Mouse (Mus musculus): ENCODE results near the gene Papola.

Papola gene

DNA sequence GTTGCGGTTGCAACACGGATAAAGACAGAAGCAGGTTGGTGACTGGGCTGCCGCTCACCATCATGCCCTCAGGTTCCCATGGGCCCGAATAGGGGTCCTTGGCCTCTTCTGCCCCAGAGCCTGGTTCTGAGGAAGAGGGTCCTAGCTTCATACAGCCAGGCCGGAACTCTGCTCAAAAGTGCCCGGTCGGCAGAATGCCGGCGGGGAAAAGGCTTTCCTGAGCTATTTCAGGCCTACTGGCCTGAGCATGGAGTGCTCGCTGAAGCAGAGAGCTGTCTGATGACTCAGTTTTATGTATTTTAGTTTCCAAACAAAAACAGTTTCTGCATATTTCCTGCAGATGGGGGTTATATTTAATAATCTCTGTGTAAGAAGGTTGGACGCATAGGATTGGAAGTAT is 78.9 kb downstream of the Papola start:
- DNase-seq (ENCODE audit: low read depth): no peak

DNA sequence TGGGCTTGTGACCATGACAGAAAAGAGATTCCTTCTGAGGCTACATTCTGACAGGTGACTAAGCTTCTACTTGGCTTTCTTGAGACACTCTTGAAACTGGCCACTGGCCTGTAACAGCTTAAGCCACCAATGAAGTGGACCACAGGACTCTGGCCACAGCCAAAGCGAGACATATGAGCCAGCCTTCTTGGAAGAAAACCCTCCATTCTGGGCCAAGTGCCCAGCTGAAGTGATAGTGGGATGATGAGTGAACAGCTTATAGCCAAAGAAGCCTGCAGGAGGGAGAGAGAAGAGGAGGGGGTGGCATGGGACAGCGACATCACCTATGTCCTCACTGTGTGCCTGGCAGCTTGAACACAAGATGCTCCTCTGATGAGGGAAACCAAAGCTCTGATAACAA is 83.2 kb downstream of the Papola start:
- DNase-seq (ENCODE audit: low read depth): no peak

DNA sequence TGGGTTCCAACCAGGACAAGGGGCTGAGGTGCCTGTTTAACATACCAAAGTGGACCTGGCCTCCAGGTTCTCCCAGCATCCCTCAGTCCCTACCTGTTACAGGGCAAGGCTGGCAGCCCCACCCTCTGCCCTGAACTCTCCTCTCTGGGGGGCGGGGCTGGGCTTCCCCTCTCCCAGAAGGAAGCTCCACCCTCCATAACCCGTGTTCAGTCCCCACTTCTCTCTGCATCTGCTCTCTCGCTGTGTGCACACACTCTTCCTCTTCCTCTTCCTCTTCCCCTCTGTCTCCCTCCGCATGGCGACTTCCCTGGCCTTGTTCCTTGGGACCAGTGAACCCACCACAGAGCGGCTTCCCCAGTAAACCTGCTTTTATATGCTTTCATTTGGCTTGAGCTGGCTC is 84.7 kb downstream of the Papola start:
- DNase-seq (ENCODE audit: low read depth): no peak

DNA sequence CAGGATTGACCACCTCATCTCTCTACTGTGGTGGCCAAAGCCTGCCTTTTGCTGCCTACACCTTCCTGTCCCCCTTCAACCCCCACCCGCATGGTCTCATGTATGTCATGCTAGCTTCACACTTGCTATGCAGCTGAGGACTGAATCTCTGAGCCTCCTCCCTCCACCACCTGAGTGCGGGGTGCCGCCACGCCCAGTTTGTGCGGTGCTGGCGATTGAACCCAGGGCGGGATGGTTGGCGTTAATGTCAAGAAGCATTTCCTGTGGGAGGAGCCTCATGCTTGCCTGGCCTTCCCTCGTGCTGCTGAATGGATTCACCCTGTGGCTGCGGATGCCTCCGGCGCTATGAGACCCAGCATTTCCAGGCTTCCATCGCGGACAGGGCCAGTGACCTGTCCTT is 85.2 kb downstream of the Papola start:
- no peak for DNase-seq (ENCODE audit: low read depth)

DNA sequence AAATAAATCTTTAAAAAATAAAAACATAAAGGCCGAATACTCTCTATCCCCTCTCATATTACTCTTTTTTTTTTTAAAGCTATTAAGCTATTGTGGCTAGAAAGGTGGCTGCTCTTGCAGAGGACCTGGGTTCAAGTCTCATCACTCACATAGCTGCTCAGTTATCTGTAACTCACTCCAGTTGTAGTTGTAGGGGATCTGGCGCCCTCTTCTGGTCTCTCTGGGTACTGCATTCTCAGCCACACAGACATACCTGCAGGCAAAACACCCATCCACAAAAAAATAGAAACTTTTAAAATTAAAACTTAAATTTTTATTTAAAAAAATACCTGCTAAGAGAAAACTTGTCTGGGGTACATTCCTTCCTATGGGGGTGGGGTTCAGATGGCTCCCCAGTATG is 88.8 kb downstream of the Papola start:
- DNase-seq (ENCODE audit: low read depth): peak; percentile 23

DNA sequence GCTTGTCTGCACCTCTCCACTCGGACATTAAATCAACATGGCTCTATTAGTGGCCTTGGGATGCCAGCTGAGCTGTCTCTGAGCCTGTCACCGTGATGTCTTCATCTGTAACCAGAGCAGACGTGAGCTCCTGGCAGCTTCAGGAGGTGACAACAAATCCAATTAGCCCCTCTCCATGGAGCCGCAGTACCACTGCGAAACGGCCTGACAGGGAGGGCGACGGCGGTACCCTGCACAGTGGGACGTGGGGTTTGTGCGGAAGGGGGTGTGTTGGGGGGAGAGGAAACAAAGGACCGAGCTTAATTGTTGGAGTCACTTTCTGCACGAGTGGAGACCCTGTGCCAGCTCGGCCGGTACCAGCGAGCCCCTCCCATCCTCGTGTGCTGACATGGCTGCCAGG is 90.6 kb downstream of the Papola start:
- DNase-seq (ENCODE audit: low read depth): no peak

DNA sequence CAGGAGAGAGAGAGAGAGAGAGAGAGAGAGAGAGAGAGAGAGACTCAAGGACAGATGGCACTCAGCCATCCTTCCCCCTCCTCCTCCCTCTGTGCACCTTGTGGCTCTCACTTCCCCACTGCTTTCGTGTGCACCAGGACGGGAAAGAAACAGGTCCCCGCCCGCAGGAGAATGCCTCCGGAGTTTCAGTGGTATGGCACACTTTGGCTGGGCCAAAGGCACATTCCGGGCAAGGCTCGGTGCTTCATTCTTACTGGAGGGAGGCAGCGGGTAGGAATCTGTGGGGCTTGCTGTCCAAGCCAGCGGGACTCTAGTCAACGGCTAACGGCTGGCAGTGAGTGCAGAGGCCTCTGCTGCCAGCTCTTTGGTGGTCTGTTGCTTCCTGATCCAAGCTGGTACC is 92.0 kb downstream of the Papola start:
- no peak for DNase-seq (ENCODE audit: low read depth)

DNA sequence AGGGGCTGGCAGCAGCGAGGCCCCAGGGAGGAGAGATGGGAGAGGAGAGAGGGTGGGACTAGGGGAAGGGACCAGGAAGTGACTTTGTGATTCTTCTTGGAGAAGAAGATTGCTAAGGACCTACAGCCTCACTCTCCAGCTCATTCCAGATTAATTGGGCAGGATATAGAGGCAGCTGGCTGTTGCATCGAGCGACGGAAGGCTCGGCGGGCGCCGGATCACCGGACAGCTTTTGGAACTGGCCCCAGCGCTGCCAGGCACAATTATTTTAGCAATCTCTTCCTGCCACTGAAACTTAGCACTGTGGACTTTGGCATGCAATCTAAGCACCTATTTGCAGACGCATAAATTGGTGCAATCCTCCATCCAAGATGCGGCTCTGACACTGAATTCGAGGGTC is 92.4 kb downstream of the Papola start:
- DNase-seq (ENCODE audit: low read depth): no peak

DNA sequence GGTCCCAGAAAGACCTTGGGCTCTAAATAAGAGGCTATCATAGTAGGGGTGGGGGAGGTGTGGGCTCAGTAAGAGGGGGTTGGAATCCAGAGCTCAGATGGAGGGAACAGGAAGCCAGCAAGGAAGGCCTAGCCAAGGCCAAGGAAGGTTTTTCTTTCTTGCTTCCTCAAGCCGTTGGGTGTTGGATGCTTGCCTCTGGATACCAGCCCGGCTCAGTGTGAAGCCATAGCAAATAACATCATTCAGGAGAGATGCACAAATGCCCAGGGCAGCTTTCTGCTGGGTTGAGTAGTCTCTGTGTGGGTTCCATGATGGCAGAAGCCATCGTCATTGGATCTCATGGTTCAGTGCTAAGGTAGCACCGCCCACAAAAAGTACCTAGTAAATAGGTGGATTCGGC is 94.3 kb downstream of the Papola start:
- no peak for DNase-seq (ENCODE audit: low read depth)

DNA sequence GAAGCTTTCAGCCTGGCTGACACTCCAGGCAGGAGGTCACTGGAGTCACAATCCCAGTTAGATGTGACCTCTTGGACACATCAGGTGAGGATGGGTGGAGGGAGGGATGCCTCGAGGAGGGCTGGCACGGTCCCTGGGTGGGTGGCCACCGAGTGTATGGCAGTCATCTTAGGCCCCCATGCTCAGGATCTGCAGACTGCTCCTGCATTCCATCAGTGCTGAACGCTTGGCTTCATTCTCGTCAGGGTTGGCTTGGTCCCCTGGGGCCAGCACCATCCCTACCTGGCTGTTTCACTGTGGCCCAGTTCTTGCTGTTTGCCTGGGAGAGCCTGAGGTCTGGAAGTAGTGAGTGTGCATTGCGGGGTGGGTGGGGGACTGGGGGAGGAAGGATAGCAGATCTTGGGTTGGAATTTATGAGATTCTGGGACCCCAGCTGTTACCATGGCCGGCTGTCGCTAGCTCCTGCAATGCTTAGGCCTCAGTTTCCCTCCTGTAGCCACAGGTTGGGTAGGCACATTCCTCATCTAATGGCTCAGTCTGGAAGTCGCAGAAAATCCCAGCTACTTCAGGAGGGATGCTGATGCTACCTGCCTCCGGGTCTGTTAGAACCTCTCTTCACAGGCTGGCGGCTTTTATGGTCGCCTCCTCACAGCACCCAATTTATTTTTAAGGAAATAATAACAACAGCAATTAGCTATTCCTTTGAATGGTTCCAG is 99.5 kb downstream of the Papola start:
- DNase-seq (ENCODE audit: low read depth): no peak

DNA sequence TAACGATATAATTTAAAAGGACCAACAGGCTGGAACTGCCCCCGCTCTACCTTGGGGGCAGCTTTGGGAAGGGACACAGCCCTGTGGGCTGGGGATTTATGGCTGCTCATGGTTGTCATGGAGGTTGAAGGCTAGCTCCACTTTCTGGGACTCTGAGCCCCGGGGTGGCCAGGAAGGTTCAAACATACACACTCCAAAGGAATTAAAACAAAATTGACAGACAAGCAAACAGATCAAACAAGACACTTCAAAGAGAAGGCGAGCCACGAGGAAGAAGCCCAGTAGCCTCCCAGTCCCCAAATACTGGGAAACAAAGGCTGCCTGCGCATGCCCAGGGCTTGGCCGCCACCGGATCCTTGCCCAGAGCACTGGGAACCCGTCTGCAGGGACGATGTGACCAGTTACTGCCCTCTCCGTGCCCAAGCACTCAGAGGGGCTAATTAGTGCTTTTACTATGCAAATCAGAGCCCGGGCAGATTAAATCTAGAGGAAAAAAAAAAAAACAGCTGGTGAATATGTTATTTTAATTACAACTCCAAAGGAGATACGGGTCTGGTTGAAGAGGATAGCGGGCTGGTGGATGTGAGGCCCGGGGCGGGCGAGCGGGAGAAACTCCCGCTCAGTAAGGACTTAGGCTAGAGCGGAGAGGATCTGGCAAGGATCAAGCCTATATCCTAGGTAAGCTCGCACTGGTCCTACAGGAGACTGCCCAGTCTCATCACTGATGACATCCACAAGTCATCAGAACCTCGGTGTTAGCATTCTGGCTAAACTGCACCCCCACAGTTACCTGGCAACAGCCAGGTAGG is 100.2 kb downstream of the Papola start:
- DNase-seq (ENCODE audit: low read depth): no peak

All from c-Kit-positive CD71-negative TER-119-negative erythroid progenitor cells, embryonic 14.5 days (primary cell).